Mouse (Mus musculus) brain, embryonic 14.5 days (tissue): ENCODE results near the gene Senp1. TPM values are rescaled to one million over a fixed set of nuclear protein-coding genes. Genes with fewer than 3 reads are reported as not detected.

ENCODE experiments used
- DNase-seq: peaks from one replicate; pipeline ENCODE4 v3.0.0-alpha.2; 2011; ENCODE audit warnings: low read depth
- CTCF ChIP-seq: fragments of 200-500 bp; IDR thresholded peaks from 2 replicates; pipeline ENCODE4 v1.5.1; 2012; ENCODE audit warnings: inconsistent platforms, mild to moderate bottlenecking, moderate library complexity, borderline replicate concordance; ENCODE audit not compliant: insufficient read depth, insufficient read length; ENCODE audit errors: extremely low read depth
- POLR2A ChIP-seq: fragments of 200-500 bp; IDR thresholded peaks from 2 replicates; pipeline ENCODE4 v1.6.1; 2012; ENCODE audit warnings: mild to moderate bottlenecking, inconsistent platforms, borderline replicate concordance; ENCODE audit not compliant: poor library complexity, insufficient read depth, insufficient read length, severe bottlenecking; ENCODE audit errors: extremely low read depth
- polyA plus RNA-seq: library from polyadenylated mRNA; depleted of rRNA; stranded (reverse); fragments of >200 nt; gene quantifications from 2 replicates; pipeline ENCODE4 v1.2.3, GENCODE M21; 2012; rRNA removed

Senp1 gene
- polyA plus RNA-seq, result 20.0 and 25.3 TPM in 2 replicates

DNA sequence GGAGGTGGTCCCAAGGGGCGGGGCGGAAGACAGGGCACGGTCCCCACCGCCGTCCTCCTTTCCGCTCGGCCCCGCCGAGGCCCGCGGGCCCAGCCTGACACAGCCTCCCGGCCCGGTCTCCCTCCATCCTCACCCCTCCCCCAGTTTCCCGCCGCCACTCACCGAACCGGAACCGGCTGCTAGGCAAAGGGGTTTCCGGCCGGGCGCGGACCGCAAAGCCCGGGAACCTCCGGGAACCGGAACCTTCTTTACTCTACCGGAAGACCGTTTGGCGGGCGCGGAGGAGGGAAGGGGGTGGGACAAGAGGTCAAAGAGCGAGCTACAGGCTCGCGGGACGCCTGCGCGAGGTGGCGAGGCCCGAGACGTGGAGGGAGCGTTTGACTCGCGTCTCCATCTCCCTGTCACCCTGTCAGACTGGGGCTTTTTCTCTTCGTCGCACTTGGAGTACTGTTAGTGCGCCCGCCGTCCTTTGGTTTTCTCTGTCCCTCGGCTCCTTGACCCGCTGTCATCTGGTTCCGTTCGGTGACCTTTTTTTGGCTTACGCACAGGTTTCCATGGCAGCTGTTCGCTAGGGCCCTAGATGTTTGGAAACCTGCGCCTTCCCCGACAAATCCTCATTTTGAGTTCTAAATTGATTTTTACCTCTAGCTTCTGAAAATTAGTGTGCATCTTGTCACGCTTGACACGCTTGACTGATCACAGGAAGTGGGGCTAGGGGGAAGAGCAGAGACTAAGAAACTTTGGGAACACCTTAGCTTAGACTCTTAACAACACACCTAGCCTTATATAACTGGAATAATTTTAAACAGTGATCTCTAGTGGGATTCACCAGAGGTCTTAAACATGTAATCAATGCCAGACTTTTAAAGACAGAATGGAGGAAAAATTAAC is at the start of gene Senp1:
TSS of gene Senp1 (minus strand) at position 624 of the 891 bp plus-strand sequence.
- no peak for TF ChIP-seq CTCF
- peak; percentile 34 for TF ChIP-seq POLR2A
- peak; percentile 95 for DNase-seq

GRCm38 (mm10) chr15:98142515-98142914 is 49.0 kb upstream of the Senp1 start:
- no peak for DNase-seq
- no peak for TF ChIP-seq POLR2A
- TF ChIP-seq CTCF, result no peak

GRCm38 (mm10) chr15:98140809-98141208 is 47.3 kb upstream of the Senp1 start:
- no peak for DNase-seq
- TF ChIP-seq CTCF (no peak), POLR2A (no peak)

DNA sequence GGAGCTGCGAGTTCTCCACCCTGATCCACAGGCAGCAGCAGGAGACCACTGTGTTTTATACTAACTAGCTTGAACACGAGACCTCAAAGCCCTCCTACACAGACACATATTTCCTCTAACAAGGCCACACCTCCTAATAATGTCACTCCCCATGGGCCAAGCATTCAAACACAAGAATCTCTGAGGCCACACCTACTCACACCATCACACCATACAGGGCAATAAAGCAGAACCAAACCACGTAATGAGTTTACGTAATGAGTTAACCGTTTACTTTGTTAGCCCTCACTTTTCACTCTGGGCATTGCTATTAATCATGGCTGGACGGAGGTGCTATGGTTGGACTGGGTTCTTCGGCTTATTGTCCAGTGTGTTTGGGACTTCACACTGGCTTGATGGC is 46.2 kb upstream of the Senp1 start:
- no peak for TF ChIP-seq POLR2A
- TF ChIP-seq CTCF, result no peak
- DNase-seq, result no peak

DNA sequence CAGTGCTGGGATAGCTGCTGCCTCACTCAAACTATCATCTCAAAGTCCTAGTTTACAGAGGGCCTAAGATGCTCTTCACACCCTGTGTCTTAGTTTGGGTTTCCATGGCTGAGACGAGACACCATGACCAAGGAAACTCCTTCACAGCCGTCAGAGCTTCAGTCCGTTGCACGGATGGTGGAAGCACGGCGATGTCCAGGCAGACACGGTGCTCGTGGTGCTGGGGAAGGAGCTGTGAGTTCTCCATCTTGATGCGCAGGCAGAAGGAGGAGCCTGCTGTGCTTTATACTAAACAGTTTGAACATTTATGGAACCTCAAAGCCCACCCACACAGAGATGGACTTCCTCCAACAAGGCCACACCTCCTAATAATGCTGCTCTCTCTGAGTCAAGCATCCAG is 43.3 kb upstream of the Senp1 start:
- no peak for TF ChIP-seq CTCF
- TF ChIP-seq POLR2A, result no peak

DNA sequence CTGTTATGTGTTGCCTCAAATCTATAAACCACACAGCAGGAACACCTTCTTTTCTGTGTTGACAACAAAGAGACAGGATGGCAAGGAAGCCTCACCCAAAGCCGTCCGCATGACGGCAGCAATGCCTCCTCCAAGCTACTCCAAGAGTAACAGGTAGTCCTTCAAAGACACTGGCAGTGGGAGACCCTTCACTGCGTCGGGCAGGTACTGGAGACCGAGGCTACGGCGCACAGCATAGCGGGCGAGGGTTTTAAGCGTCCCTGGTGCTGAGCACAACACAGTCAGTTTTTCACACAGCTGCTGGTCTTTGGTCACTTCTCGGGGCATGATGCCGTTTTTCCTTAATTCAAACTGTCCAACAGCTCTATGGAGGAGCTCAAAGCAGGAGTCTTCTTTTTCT is 42.1 kb upstream of the Senp1 start:
- TF ChIP-seq POLR2A (no peak), CTCF (no peak)
- DNase-seq, result no peak

More for the DNA sequence above, 43.3 kb upstream of the Senp1 start:
- no peak for DNase-seq

DNA sequence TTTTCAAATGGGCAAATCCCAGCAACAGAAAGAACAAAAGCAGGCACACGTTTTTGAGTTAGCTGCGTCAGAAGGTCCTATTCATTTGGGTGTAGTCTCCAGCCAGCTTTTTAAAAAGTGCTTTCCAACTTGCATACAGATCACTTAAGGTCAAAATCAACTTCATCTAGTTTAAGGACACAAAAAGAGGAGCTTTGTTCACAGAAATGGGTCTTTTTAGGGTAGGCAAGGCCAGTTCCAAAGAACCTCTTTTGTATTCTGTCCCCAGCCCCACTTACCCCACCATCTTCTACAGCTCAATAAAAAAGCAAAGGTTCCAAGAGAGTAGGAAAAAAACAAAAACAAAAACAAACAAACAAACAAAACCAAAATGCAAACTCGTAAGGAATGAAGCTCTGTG is 41.1 kb upstream of the Senp1 start:
- peak; percentile 9 for DNase-seq
- TF ChIP-seq CTCF (no peak), POLR2A (no peak)

DNA sequence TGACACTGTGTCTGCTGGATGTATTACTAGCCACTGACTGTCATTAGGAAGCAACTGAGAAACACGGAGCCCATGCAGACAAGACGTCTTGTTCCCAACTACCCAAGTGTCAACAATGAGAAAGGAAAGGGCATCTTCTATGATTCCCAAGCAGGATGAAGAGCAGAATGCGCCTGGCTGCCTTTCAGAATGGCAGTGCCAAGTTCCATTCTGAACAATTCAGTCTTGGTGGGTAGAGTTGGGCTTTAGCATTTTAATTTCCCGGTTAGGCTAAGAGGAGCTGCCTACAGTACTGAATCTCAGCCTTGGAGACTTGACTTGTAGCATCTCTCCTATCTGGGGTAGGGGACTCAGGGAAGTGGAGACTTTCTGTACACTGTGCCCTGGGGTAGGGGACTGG is 40.5 kb upstream of the Senp1 start:
- TF ChIP-seq POLR2A (no peak), CTCF (no peak)
- DNase-seq, result peak; percentile 14

DNA sequence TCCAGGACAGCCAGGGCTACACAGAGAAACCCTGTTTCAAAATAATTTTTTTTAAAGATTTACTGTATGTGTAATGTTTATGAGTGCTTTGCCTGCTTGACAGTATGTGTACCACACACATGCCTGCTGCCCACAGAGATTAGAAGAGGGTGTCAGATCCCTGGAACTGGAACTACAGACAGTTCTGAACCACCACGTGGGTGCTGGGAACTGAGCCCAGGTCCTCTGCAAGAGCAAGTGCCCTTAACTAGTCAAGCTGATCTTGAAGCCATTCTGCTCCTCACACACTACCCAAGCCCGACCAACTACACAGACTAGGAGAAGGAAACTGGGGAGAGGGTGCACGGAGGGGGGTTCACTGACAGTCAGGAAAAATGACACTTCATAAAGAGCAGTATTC is 39.9 kb upstream of the Senp1 start:
- TF ChIP-seq POLR2A (no peak), CTCF (no peak)
- no peak for DNase-seq

DNA sequence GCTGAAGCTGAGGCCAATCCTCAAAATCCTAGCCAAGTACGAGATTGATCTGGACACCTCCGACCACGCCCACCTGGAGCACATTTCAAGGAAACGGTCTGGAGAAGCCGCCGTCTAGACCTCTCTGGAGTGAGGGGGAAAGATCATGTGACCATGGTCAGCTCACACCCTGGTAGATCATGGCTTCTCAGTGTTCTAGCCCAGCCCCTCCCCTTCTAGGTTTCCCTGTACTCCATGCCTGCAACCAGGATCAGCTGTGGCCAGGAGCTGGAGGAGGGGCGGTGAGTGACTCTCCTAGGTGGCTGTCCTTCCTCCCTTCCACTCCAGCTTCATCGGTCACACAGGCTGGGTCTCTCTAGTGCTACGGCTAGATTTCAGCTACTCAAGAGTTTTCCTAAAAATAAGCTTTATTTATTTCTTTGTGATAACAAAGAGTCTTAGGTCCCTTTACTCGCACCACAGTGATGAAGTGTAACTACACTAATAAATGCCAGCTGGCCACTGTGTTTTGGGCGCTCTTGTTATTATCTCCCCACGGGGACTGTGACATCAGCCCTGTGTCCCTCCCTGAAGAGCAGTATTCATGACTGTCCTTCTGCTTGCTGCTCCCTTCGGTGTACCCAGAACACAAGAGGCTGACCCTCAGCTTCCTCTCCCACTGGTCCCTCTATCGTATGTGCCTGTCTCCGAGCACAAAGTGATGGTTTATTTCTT is 38.6 kb upstream of the Senp1 start:
- no peak for DNase-seq
- TF ChIP-seq POLR2A (no peak), CTCF (no peak)

- TF ChIP-seq CTCF (no peak), POLR2A (no peak)
- DNase-seq, result no peak
These were observed 37.9 kb upstream of the Senp1 start for GRCm38 (mm10) chr15:98131451-98131850.
